Mouse (Mus musculus): ENCODE results near the gene Spata46.

Gene Spata46

GRCm38 (mm10) chr1:170343906-170344305 lies 35.3 kb downstream of the Spata46 start:
- no peak for DNase-seq

- no peak for DNase-seq
Measured at GRCm38 (mm10) chr1:170346266-170346665, 37.7 kb downstream of the Spata46 start.

GRCm38 (mm10) chr1:170351080-170351479 lies 42.5 kb downstream of the Spata46 start:
- no peak for DNase-seq

GRCm38 (mm10) chr1:170353335-170353734 lies 44.7 kb downstream of the Spata46 start:
- no peak for DNase-seq

GRCm38 (mm10) chr1:170360183-170360915 lies 51.7 kb downstream of the Spata46 start:
- no peak for DNase-seq
